Mouse (Mus musculus) 416B (cell line): ENCODE measurements at regions not wholly inside any gene's neighbourhood (a gene's known extent, or its start where the extent isn't known, plus 50 kb on each side); places are given as distances from the start of the nearest gene placed in this dataset.
A peak's percentile ranks its signal among the peaks of the same experiment; 100 is the strongest.

Experiments
- DNase-seq: peaks from one replicate; pipeline ENCODE4 v3.0.0; 2011; ENCODE audit warnings: low read depth

DNA sequence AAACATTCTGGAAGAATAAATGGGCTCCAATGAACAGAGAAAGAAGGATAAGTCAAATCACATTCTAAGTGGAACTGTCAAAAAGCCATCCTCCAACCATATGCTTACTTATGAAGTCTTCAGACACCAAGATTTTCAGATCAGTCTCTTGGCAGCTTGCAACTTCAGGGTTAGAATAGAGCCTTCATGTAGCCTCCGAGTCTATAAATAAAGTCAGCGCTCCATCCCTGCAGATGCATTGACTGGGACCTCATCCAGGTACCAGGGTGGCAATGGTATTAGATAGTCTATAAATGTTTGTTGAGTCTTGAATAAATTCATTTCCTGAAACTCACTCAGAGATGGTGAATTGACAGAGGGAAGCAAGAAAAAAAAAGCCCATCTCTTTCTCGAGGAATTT lies 107.2 kb upstream of the Eepd1 start:
- no peak for DNase-seq

DNA sequence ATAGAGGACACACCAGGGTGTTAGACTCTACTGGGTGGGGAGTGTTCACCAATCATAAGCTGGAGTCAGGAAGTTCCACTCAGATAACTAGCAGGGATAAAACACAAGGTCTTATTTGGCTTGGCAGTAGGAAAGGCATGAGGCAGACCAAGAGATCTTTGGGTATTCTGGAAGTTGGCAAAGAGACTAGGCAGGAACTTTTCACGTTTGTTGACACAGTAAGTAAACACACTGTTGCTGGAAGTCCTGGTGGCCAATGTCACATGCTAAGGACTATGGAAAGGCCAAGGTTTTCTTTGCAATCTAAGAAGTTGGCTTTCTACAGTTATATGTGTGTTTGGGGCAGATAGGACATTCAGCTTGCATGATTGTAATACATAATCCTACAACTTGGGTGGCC lies 105.1 kb upstream of the Eepd1 start:
- no peak for DNase-seq

DNA sequence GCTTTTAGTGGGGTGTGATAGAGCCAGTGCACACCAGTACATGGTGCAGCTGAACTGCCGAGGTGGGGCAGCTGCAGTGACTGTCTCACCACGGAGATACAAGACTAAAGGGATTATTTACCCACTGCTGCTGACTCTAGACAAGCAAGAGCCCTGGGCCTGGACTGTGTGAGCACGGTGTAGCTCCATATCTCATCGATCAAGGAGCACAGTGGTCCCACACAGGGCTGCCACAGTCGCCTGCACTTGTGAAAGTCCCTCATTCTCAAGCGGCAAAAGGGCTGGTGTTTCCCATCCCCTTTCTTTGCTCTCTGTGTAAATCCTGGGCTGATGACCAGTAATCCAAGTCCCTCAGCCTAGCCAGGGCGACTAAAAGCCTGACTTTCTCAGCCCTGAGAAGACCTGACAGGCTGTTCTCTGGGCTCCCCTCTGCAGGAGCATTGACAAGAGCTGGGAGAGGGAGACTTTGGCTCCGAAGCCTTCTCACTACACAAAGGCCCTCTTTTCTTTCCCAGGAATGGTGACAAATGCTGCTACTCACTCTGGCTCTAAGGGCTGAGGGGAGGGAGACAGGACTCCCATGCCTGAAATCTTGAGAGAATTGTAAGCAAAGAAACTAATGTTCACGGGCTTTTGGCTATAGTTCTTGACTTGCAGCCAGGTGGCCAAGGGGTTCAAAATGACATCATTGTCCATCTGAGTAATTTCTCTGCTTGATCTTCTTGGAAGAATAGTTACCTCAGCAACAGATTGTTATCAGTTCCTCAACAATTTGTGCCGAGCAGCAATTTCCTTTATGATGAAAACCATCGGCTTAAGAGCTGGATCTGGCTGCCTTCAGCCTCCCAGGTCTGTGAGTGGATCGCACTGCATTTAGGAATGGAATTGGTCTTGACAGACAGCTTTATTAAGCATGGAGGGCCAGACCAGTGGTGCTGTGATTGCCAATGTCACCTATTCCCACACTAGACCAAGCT lies 103.3 kb upstream of the Eepd1 start:
- no peak for DNase-seq

DNA sequence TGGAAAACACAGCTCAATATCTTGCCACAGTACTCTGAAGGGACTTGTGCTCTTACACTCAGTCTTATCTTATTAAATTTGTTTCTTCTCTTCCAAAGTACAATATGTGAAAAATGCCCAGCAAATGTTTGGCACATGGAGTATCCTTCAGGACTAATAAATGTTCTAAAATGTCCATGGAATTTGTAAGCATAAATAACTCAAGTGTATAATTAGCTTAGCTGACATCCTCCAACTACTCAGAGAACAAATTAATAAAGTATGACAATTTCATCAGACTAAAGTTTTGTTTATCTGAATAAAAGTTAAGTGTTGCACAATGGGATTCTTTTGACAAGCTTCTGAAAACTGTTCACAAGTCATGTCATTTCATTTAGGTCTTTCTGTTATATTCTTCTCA lies 96.0 kb upstream of the Eepd1 start:
- DNase-seq: no peak

DNA sequence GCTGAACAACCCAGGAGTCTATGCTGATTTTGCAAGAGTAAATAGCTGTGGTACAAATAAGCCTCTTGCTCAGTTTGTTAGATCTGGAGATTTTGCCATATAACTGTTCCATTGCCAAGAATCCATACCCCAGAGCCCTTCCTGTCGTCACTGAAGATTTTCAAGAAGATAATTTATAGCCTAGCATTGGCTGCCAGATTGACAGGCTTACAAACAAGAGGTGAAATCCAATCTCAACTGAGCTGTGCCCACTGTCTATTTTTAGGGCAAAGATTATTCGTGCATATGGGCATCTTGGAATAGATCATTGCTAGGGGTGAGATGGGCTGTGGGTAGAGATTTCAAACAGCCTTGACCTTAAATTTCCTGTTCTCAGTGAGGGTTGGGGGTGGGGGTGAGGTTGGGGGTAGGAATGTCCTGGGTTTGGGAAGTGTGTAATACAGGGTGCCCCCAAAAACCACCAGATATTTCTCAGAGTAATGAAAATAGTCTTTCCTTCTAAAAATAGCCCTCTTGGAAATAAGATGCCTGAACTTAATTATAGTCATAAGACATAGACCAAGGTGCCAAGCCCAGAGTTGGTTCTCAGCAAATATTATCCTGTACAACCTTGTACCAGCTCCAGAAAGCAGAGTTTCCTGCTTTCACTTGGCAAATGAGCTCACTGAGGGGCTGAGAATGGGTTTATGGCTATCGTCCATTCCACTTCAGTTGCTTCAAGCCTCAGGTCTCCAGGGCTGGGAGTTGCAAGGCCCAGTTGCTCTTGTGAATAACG lies 93.3 kb upstream of the Eepd1 start:
- DNase-seq: no peak

DNA sequence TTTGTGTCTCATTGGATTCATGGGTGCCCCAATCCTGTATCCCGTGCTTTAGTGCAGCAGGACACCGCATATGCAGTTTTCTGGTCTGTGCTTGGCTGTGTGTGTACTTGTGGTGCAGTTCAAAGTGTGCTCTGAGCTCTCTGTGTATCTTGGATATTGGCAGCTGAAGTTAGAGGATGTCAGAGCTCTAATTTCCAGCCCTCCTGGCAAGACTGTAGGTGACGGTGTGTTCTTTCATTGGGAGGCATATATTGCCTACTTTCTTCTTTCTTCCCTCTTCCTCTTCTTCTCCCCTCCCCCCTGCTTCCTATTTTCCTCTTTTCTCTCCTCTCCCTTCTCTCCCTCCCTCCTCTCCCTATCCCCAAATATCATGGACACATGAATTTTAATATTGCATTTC lies 92.0 kb upstream of the Eepd1 start:
- DNase-seq: no peak

DNA sequence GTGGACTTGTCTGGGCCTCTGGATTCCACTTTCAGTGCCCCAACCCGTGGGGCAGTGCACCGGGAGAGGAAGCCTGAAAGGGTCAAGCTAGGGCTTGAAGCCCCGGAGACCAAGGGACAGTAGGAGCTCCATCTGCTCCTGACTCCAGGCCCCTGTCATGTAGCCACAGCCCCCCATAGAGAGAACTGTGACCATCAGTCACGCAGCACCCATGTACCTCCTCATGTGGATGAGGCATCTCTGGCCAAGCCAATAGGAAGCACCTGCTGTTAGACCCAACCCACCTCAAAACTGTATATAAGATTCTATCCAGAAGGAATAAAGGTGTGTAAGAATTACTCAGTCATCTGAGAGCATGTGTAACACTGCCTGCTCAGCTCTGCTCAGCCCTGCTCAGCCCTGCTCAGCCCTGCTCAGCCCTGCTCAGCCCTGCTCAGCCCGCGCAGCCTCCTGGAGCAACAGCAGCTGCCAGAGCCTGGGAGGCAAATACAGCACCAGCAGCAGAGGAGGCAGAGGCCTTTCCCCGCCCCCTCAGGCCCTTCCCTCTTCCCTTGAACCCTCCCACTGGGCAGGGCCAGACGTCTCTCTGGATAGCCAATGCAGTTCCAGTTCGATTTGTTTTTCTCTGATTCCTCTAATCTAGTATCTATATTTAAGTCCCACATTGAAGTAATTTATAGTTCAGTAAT lies 80.6 kb upstream of the Eepd1 start:
- no peak for DNase-seq

DNA sequence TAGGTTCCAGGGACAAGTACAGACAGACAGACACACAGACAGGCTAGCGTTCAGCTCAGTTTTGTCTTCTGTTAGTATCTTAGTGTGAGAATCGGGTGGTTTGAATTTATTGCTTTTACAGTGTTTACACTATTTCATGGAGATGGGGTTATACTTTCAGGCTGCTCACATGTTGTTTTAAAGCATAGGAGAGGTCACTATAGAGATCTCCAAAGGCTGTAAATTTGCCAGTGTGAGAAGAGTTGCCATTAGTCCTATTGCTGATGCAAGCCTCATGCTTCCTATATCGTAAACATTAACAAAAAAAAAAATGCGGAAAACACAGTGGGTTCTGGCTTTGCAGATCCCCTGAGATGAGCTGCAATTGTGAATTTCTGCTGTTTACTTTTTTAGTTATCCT lies 75.5 kb upstream of the Eepd1 start:
- DNase-seq: no peak

DNA sequence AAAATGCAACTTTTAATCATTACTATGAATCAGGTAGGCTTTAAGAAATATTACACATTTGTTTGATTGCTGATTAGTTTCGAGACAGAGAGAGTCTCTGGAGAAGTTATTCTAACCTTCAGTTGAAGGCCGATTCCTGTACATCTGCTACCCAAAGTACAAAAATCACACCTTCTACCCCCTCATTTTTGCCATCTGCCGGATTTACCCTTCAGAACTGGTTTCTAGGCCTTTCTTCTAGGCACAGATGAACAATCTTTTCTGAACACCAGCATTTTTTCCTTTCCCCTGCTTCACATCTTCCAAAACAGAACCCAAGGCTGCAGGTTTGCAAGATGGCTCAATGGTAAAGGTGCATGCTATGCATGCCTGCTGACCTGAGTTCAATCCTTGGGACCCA lies 72.8 kb upstream of the Eepd1 start:
- DNase-seq: no peak

DNA sequence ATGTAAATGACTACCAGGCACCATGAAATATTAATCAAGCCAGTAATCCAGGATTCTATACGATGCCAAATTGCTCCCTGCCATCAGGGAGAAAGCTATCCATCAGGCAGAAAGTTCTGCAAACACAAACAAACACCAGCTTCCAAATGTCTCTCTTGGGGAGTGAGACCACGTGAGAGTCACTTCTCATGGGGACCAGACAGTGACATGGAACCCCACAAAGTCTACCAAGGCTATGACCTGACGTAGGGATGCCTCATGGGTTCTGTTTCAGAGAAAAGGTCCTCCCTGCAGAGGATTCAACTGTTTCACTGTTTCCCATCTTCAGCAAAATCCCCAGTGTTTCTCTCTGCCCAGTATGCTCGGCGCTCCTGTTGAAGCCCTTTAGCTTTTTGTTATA lies 71.6 kb upstream of the Eepd1 start:
- DNase-seq: no peak

DNA sequence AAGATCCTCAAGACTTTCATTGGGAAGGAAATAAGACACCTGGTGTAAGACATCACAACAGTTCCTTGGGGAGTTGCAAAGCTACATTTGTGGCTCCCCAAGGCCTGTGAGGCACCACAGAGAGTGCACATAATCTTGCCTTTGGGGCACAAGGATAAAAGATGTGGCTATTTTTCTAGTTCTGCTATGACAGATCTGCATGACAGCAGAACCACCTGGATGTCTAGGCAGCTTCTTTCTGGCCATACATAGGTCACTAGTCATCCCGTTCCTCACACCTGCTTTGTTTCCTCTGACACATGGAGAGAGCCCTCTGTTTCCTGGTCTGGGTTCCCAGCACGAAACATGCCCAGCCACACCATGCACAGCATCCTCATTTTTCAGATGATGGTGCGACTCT lies 67.5 kb upstream of the Eepd1 start:
- DNase-seq: no peak

DNA sequence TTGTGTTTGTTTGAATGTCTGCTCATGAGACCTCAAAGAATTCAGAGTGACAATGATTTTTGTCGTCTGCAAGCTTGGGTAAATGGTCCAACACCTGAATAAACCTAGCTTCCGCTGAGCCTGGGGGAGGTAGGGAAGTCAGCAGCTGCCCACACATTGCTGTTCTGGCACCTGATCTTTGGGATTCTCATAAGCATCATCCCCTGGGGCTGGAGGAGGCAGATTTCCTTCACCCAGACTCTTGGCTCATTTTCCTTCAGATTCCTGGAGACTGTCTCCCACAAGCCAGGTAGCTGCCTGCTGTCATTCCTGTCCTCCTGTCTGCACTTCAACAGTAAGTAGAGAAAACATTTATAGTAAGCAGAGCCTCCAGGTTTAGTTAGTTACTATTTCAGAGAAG lies 67.0 kb upstream of the Eepd1 start:
- DNase-seq: no peak

DNA sequence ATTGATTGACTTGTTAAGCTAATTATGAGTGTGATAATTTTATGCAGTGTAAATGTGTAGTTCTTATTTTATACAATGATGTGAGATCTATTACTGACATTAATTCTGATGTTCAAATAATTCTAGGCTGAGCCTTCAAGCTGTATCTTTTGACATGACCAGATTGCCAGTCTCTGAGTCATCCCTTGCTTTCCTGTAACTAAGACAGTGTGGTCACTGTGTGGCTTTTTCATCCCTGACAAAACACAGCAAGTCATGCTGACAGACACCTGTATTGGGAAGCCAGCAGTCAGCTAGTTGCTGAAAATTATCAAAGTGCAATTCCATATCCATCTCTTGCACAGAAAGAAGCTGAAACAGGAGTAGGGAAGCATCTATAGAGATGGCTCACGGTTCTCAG lies 54.4 kb upstream of the Eepd1 start:
- peak; percentile 82 for DNase-seq

DNA sequence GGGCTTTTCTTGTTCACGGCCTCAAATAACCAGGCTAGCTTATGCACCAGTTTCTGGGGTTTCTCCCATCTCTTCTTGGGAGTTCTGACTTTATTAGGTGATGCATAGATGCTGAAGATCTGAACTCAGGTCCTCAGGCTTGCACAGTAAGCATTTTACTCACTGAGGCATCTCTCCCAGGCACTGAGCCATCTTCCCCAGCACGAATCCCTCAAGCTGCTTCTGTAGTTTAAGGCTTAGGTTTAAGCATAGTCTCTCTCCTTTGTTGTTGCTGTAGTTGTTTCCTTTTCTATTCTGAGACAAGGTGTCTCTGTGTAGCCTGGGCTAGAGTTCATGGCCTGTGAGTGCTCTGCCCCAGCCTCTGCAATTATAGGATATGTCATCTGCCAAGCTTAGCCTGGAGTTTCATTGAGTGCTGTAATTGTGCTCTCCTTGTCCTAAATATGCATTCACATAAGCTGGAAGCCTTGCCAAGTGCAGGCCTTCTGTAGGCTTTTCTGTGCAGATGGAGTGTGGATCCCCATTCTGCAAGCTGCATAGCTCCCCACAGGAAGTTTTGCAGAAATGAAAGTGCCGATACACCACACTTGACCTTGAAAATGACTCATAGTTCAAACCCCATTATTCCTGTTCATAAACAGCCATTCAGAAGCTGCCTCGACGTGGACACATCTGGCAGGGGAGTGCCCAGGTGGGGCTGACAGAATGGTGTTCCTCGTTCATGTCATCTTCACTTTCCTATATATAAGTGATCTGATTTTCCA lies 51.7 kb upstream of the Eepd1 start:
- DNase-seq: peak; percentile 85
